In the genomic region with DNA sequence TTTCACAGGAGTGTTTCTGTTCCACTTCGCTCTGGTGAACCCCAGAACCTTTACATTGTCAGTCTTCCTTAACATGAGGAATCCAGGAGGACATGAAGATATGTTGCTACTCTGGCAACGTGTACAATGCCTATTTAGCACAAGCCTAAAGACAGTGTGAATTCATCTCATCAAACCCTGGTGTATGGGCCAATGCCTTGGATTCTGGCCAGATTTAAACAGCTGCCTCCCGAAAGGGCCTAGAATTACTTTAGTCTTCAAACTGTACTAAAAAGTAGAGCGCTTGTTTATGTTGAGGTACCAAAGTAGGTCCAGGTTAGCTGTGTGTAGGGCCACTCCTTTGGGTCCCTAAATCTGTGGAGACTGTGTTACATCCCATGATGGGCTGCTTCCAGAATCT, we compare ENCODE assay signal across 26 mouse cellular contexts.
DNase-seq lines count a peak whose midpoint lies in the region; ATAC-seq and TF ChIP-seq lines count a peak whose summit lies in the region.
"Had no signal": no experiment of that assay in that cellular context is flagged by ENCODE, and none has a peak within 500 bp of the region (broad histone marks: within the 10 kb centered on the region; RNA-seq: fewer than 3 reads in every experiment).

No protein-coding gene starts in this region.

- H3K9ac ChIP-seq in embryonic facial prominence, embryonic 14.5 days (ENCODE audit: low read depth, low read length): no peak overlapping the region
- H3K9ac ChIP-seq: embryonic facial prominence, embryonic 13.5 days; forebrain, embryonic 13.5 days; heart, embryonic 12.5 days; heart, embryonic 15.5 days; hindbrain, embryonic 14.5 days had no signal

- no peak overlapping the region for H3K4me2 ChIP-seq in embryonic facial prominence, embryonic 14.5 days (ENCODE audit: low read depth, low read length)
- H3K4me2 ChIP-seq: embryonic facial prominence, embryonic 13.5 days; forebrain, embryonic 13.5 days; heart, embryonic 12.5 days; heart, embryonic 15.5 days; hindbrain, embryonic 14.5 days had no signal

- H3K36me3 ChIP-seq in embryonic facial prominence, embryonic 14.5 days (ENCODE audit: control insufficient read depth, insufficient read depth, low read length): no peaks in the 10 kb centered on the region
- no peaks in the 10 kb centered on the region for H3K36me3 ChIP-seq in embryonic facial prominence, embryonic 10.5 days (replicated peaks)
- H3K36me3 ChIP-seq: embryonic facial prominence, embryonic 13.5 days; forebrain, embryonic 10.5 days; G1E; heart, embryonic 12.5 days; heart, embryonic 15.5 days; hindbrain, embryonic 10.5 days had no signal

- WGBS in embryonic facial prominence, embryonic 14.5 days: 76% methylated on average over 4 of the region's 4 CpGs
- WGBS in embryonic facial prominence, embryonic 10.5 days: 91% methylated on average over 4 of the region's 4 CpGs

- intact Hi-C loops in left cerebral cortex, postnatal 4 days (cut with DNase I): no loop called here

- DNase-seq in embryonic facial prominence, embryonic 14.5 days (ENCODE audit: low spot score): peak; percentile 20
- no peak for DNase-seq in embryonic facial prominence, embryonic 10.5 days (ENCODE audit: low spot score)
- peak; percentile 9 for DNase-seq in left cerebral cortex, postnatal 4 days
- no peak for DNase-seq in left cerebral cortex, adult 11 months (ENCODE audit: low spot score)
- DNase-seq in lung, postnatal 10 days: peak; percentile 2
- DNase-seq in lung, postnatal 4 days: no peak
- peak; percentile 53 for DNase-seq in brain, embryonic 14.5 days (ENCODE audit: low read depth)
- DNase-seq: adrenal gland, postnatal 10 days; adrenal gland, postnatal 36 days; B cell, adult 2 months; cerebellum, adult 11-12 months; cerebellum, adult 8-10 months; gastrocnemius, postnatal 25 days; heart, adult 18-20 months; heart, postnatal 10 days; heart, postnatal 36 days had no signal

- no peaks in the 10 kb centered on the region for H3K4me1 ChIP-seq in embryonic facial prominence, embryonic 14.5 days (ENCODE audit: control insufficient read depth, insufficient read depth, low read length)
- 0 out of 2 replicates have a peak, but pooled peaks cover 2% of the 10 kb centered on the region for H3K4me1 ChIP-seq in embryonic facial prominence, embryonic 10.5 days
- H3K4me1 ChIP-seq: embryonic facial prominence, embryonic 13.5 days; heart, embryonic 12.5 days; heart, embryonic 15.5 days; hindbrain, embryonic 10.5 days had no signal

- no peak for TF ChIP-seq POLR2A in brain, embryonic 14.5 days (IDR thresholded peaks at IDR 0.05; ENCODE audit: borderline replicate concordance, extremely low read depth, insufficient read depth, insufficient read length, poor library complexity, severe bottlenecking)

- no peaks in the 10 kb centered on the region for H3K27me3 ChIP-seq in embryonic facial prominence, embryonic 14.5 days (replicated peaks; ENCODE audit: control insufficient read depth, insufficient read depth, low read length)
- no peaks in the 10 kb centered on the region for H3K27me3 ChIP-seq in embryonic facial prominence, embryonic 10.5 days (replicated peaks; ENCODE audit: low read depth, poor library complexity, severe bottlenecking)
- H3K27me3 ChIP-seq: CH12.LX; embryonic facial prominence, embryonic 13.5 days; forebrain, embryonic 13.5 days; heart, embryonic 12.5 days; heart, embryonic 15.5 days; Patski had no signal

- H3K4me3 ChIP-seq in embryonic facial prominence, embryonic 14.5 days (ENCODE audit: low read depth, low read length): no peak overlapping the region
- H3K4me3 ChIP-seq in embryonic facial prominence, embryonic 10.5 days: no peak overlapping the region
- H3K4me3 ChIP-seq: embryonic facial prominence, embryonic 13.5 days; forebrain, embryonic 10.5 days; forebrain, embryonic 13.5 days; heart, embryonic 12.5 days; heart, embryonic 15.5 days; hindbrain, embryonic 10.5 days had no signal

- H3K27ac ChIP-seq in embryonic facial prominence, embryonic 14.5 days (replicated peaks; ENCODE audit: low read depth, low read length): no peak overlapping the region
- no peak overlapping the region for H3K27ac ChIP-seq in embryonic facial prominence, embryonic 10.5 days (replicated peaks)
- H3K27ac ChIP-seq: embryonic facial prominence, embryonic 13.5 days; forebrain, embryonic 13.5 days; heart, embryonic 15.5 days; hindbrain, embryonic 10.5 days; hindbrain, embryonic 14.5 days had no signal

- TF ChIP-seq CTCF in brain, embryonic 14.5 days (IDR thresholded peaks at IDR 0.05; ENCODE audit: borderline replicate concordance, extremely low read depth, insufficient read depth, insufficient read length): no peak

- H3K9me3 ChIP-seq in embryonic facial prominence, embryonic 14.5 days (ENCODE audit: control insufficient read depth, low read length): no peaks in the 10 kb centered on the region
- no peaks in the 10 kb centered on the region for H3K9me3 ChIP-seq in embryonic facial prominence, embryonic 10.5 days
- H3K9me3 ChIP-seq: embryonic facial prominence, embryonic 13.5 days; forebrain, embryonic 10.5 days; forebrain, embryonic 13.5 days; G1E; heart, embryonic 12.5 days; heart, embryonic 15.5 days; hindbrain, embryonic 10.5 days had no signal

- ATAC-seq in embryonic facial prominence, embryonic 14.5 days (ENCODE audit: low read depth): no peak
- ATAC-seq: forebrain, embryonic 13.5 days; Patski had no signal

Comparison
In these comparisons a context has a peak if more than half of its experiments do, and no peak if none do; other contexts are left out.
1. DNase-seq: peak in embryonic facial prominence, embryonic 14.5 days (single experiment), left cerebral cortex, postnatal 4 days (single experiment), lung, postnatal 10 days (single experiment) and brain, embryonic 14.5 days (single experiment); none in embryonic facial prominence, embryonic 10.5 days (single experiment), left cerebral cortex, adult 11 months (single experiment) and lung, postnatal 4 days (0 of 2).